Comparison of ENCODE assay signal across 8 mouse cellular contexts in genomic region chr10:59880029-59880386, GRCm38 (mm10). TPM values are rescaled to one million over a fixed set of nuclear protein-coding genes. Genes with fewer than 3 reads are reported as not detected.
A peak's percentile ranks its signal among the peaks of the same experiment; 100 is the strongest.
DNase-seq lines count a peak whose midpoint lies in the region; ATAC-seq and TF ChIP-seq lines count a peak whose summit lies in the region.

No protein-coding gene starts in this region.

- H3K36me3 ChIP-seq in heart, embryonic 16.5 days (ENCODE audit: control insufficient read depth, insufficient read depth) = no peaks in the 10 kb centered on the region
- no peaks in the 10 kb centered on the region for H3K36me3 ChIP-seq in hindbrain, postnatal 0 days (ENCODE audit: insufficient read depth, low read length)
- H3K36me3 ChIP-seq in midbrain, embryonic 13.5 days = peaks cover 8% of the 10 kb centered on the region; the same call in 1 of the 2 replicates

- H3K4me1 ChIP-seq in heart, embryonic 16.5 days (ENCODE audit: control insufficient read depth, insufficient read depth, low read length) = peaks cover 10% of the 10 kb centered on the region
- H3K4me1 ChIP-seq in bone marrow macrophage, adult 2 months (ENCODE audit: control insufficient read depth, insufficient read depth, low read length) = peaks cover 24% of the 10 kb centered on the region
- H3K4me1 ChIP-seq in hindbrain, postnatal 0 days (ENCODE audit: insufficient read depth, low read length) = peaks cover 8% of the 10 kb centered on the region
- peaks cover 22% of the 10 kb centered on the region for H3K4me1 ChIP-seq in midbrain, embryonic 13.5 days (replicated peaks)

- TF ChIP-seq POLR2A in bone marrow macrophage, adult 2 months (IDR thresholded peaks at IDR 0.05; ENCODE audit: borderline replicate concordance, low read depth, low read length) = no peak

- peak overlapping the region; percentile 84 for H3K9ac ChIP-seq in heart, embryonic 16.5 days (ENCODE audit: low read length)
- H3K9ac ChIP-seq in hindbrain, postnatal 0 days (replicated peaks; ENCODE audit: low read length) = peak overlapping the region; percentile 97
- peak overlapping the region; percentile 95 for H3K9ac ChIP-seq in midbrain, embryonic 13.5 days (replicated peaks)

- WGBS in heart, embryonic 16.5 days = under 1% methylated on average over 13 of the region's 13 CpGs
- WGBS in hindbrain, postnatal 0 days = under 1% methylated on average over 13 of the region's 13 CpGs
- 1% methylated on average over 13 of the region's 13 CpGs for WGBS in midbrain, embryonic 13.5 days

- no peaks in the 10 kb centered on the region for H3K9me3 ChIP-seq in heart, embryonic 16.5 days (replicated peaks; ENCODE audit: control insufficient read depth, low read length)
- no peaks in the 10 kb centered on the region for H3K9me3 ChIP-seq in hindbrain, postnatal 0 days (ENCODE audit: low read length)
- no peaks in the 10 kb centered on the region for H3K9me3 ChIP-seq in midbrain, embryonic 13.5 days

- no peak for DNase-seq in heart, adult 18-20 months
- no peak for DNase-seq in hindbrain, postnatal 0 days (ENCODE audit: low spot score)
- DNase-seq in spleen, adult 12 weeks (ENCODE audit: low spot score) = no peak
- no peak for DNase-seq in cerebellum, postnatal 10 days
- DNase-seq in right cerebral cortex, postnatal 14 days = no peak

- peak overlapping the region; percentile 98 for H3K27ac ChIP-seq in heart, embryonic 16.5 days (ENCODE audit: low read length)
- H3K27ac ChIP-seq in bone marrow macrophage, adult 2 months (ENCODE audit: insufficient read depth, low read depth, low read length) = peak overlapping the region; percentile 98
- H3K27ac ChIP-seq in hindbrain, postnatal 0 days = peak overlapping the region; percentile 100
- peak overlapping the region; percentile 100 for H3K27ac ChIP-seq in midbrain, embryonic 13.5 days

- H3K4me2 ChIP-seq in heart, embryonic 16.5 days (ENCODE audit: low read depth, low read length) = peak overlapping the region; percentile 84
- H3K4me2 ChIP-seq in hindbrain, postnatal 0 days (ENCODE audit: low read depth, low read length) = peak overlapping the region; percentile 78
- peak overlapping the region; percentile 87 for H3K4me2 ChIP-seq in midbrain, embryonic 13.5 days (replicated peaks)

- H3K4me3 ChIP-seq in heart, embryonic 16.5 days (ENCODE audit: low read length) = peak overlapping the region; percentile 70
- peak overlapping the region; percentile 96 for H3K4me3 ChIP-seq in bone marrow macrophage, adult 2 months (ENCODE audit: insufficient read depth, low read length)
- peak overlapping the region; percentile 78 for H3K4me3 ChIP-seq in hindbrain, postnatal 0 days (ENCODE audit: low read length)
- H3K4me3 ChIP-seq in midbrain, embryonic 13.5 days (replicated peaks) = peak overlapping the region; percentile 88

- no peak for TF ChIP-seq CTCF in bone marrow macrophage, adult 2 months (IDR thresholded peaks at IDR 0.05; ENCODE audit: low read depth, low read length)
- TF ChIP-seq CTCF in hindbrain, postnatal 0 days (IDR thresholded peaks at IDR 0.05; ENCODE audit: low read depth) = no peak

- peak; percentile 63 for ATAC-seq in heart, embryonic 16.5 days (replicated peaks; ENCODE audit: extremely low read depth, insufficient read depth, low FRiP score)
- peak; percentile 66 for ATAC-seq in hindbrain, postnatal 0 days
- no peak; the same call in 1 of the 2 replicates for ATAC-seq in midbrain, embryonic 13.5 days

- no peaks in the 10 kb centered on the region for H3K27me3 ChIP-seq in heart, embryonic 16.5 days (ENCODE audit: control insufficient read depth, insufficient read depth, low read length)
- no peaks in the 10 kb centered on the region for H3K27me3 ChIP-seq in hindbrain, postnatal 0 days (ENCODE audit: insufficient read depth, low read length)
- H3K27me3 ChIP-seq in midbrain, embryonic 13.5 days = no peaks in the 10 kb centered on the region

RNA-seq across cellular contexts. Expression of gene Dnajb12, which starts 0.7 kb away (rescaled TPM):
- polyA plus RNA-seq in heart, embryonic 16.5 days (2015; fragmentation: Nextera tagmentation; extraction: Ambion mirVana) = 22.1 and 26.3 TPM in 2 replicates
- 10 to 100 TPM; 38.6 to 42.3 TPM for total RNA-seq in heart, adult 18-20 months (2021)
- polyA plus RNA-seq in bone marrow macrophage, adult 2 months (2012; ENCODE audit: insufficient read depth, insufficient read length, missing spikeins) = 26.3 and 32.7 TPM in 2 replicates
- total RNA-seq in hindbrain, postnatal 0 days (2014; rRNA removed) = 45.1 and 56.8 TPM in 2 replicates
- polyA plus RNA-seq in hindbrain, postnatal 0 days (2015; fragmentation: Nextera tagmentation; extraction: Ambion mirVana) = 25.5 and 26.4 TPM in 2 replicates
- 18.3 and 18.6 TPM in 2 replicates for polyA plus RNA-seq in midbrain, embryonic 13.5 days (2015; fragmentation: Nextera tagmentation; extraction: Ambion mirVana)
